Mouse (Mus musculus) embryonic facial prominence, embryonic 11.5 days (tissue): ENCODE measurements around the gene Lgals2. TPM values are rescaled to one million over a fixed set of nuclear protein-coding genes. Genes with fewer than 3 reads are reported as not detected.

Experiments used
- ATAC-seq: fragments of 200-750 bp; cut with Nextera tagmentation; replicated peaks from 2 replicates; pipeline ENCODE4 v1.8.0; 2017; ENCODE audit warnings: low read depth; ENCODE audit not compliant: insufficient number of reproducible peaks, low FRiP score, low TSS enrichment
- DNase-seq: peaks from one replicate; pipeline ENCODE4 v3.0.0-alpha.2; 2015; ENCODE audit warnings: low spot score
- H3K27ac ChIP-seq: fragments of 300-500 bp; sonication (generic); replicated peaks from 2 replicates; pipeline ENCODE4 v1.5.1; 2014; ENCODE audit warnings: mild to moderate bottlenecking, low read depth, low read length, control low read depth
- H3K27me3 ChIP-seq: fragments of 300-500 bp; sonication (generic); 2 replicates; pipeline ENCODE4 v1.6.1; 2014; ENCODE audit warnings: mild to moderate bottlenecking, low read length, moderate library complexity, mixed read lengths; ENCODE audit not compliant: control insufficient read depth, insufficient read depth
- H3K36me3 ChIP-seq: fragments of 300-500 bp; sonication (generic); replicated peaks from 2 replicates; pipeline ENCODE4 v1.6.1; 2014; ENCODE audit warnings: low read depth, mild to moderate bottlenecking, low read length, moderate library complexity, mixed read lengths; ENCODE audit not compliant: control insufficient read depth, insufficient read depth
- H3K4me1 ChIP-seq: fragments of 300-500 bp; sonication (generic); 2 replicates; pipeline ENCODE4 v1.6.1; 2014; ENCODE audit warnings: low read length, mixed read lengths; ENCODE audit not compliant: control insufficient read depth, insufficient read depth
- H3K4me2 ChIP-seq: fragments of 300-500 bp; sonication (generic); 2 replicates; pipeline ENCODE4 v1.6.1; 2014; ENCODE audit warnings: low read depth, mild to moderate bottlenecking, control low read depth, low read length, moderate library complexity
- H3K4me3 ChIP-seq: fragments of 300-500 bp; sonication (generic); 2 replicates; pipeline ENCODE4 v1.5.1; 2014; ENCODE audit warnings: low read depth, low read length, control low read depth
- H3K9ac ChIP-seq: fragments of 300-500 bp; sonication (generic); replicated peaks from 2 replicates; pipeline ENCODE4 v1.6.1; 2014; ENCODE audit warnings: mild to moderate bottlenecking, control low read depth, low read length
- H3K9me3 ChIP-seq: fragments of 300-500 bp; sonication (generic); replicated peaks from 2 replicates; pipeline ENCODE4 v1.6.1; 2016; ENCODE audit warnings: mild to moderate bottlenecking, low read length, inconsistent platforms, mixed read lengths; ENCODE audit not compliant: control insufficient read depth
- WGBS: fragments of 180-500 bp; shearing (Covaris S2); extraction: QIAGEN DNeasy Blood & Tissue Kit; methylation state at CpG from one replicate; pipeline ENCODE4 v1.1.7; 2014; 5-methylcytosine and 5-hydroxymethylcytosine counted together
- polyA plus RNA-seq: library from polyadenylated mRNA; unstranded; fragments of >200 nt; fragmentation: Nextera tagmentation; extraction: Ambion mirVana; gene quantifications from 2 replicates; pipeline ENCODE4 v1.2.1, GENCODE M21; 2014

Lgals2 gene
- polyA plus RNA-seq, 1 experiment from 2014 or later = not detected

DNA sequence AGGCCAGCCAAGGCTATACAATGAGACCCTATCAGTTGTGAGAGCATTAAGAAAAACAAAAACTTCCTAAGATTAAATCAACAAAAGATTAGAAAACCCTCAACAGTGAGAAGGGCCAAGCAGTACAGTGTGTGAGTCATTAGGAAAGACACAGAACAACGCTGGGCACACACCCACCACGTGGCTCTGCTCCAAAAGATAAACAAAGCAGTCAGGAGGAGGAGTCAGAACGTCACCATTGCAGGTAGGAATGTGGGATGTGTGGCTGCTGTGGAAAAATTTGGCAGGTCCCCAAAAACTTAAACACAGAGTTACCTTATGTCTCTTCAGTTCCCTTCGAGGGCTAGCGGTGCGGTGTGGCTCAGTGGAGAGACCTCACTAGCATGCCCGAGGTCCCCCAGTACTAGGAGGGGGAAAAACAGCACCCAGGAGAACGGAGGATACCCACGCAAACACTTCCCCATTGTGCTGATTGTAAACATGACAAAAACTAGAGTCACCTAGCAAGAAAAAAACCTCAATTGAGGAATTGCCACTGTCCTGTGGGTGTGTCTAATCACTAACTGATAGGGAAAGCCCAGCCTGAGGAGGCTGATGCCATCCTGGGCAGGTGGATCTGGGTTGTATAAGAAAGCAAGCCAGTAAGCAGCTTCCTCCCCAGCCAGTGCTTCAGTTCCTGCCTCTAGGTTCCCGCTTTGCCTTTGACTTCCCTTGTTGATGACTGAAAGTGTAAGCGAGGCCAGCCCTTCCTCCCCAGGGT is 39.8 kb downstream of the Lgals2 start:
- DNase-seq (no peak), ATAC-seq (no peak)
- no peak overlapping the region for H3K9ac ChIP-seq
- no peaks in the 10 kb centered on the region for H3K27me3 ChIP-seq
- no peak overlapping the region for H3K4me3 ChIP-seq
- no peaks in the 10 kb centered on the region for H3K36me3 ChIP-seq
- no peaks in the 10 kb centered on the region for H3K9me3 ChIP-seq
- H3K27ac ChIP-seq = no peak overlapping the region
- H3K4me1 ChIP-seq = no peaks in the 10 kb centered on the region
- no peak overlapping the region for H3K4me2 ChIP-seq
- WGBS = 61% methylated on average over 11 of the region's 11 CpGs

DNA sequence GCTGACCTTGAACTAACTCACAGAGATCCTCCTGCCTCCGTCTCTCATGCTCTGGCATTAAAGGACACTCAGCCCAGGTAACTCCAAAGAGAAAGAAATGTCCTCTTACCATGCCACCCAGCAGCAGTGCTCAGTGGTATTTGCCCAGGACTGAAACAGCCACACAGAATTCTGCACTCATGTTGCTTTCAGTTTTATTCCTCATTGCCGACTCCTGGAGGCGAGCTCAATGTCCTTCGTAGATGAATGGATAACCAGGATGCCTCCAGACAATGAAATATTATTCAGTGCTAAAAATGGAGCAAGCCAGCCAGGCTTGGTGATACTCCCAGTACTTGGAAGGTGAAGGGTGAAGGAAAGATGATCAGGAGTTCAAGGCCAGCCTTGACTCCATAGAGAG is 41.7 kb downstream of the Lgals2 start:
- Histone ChIP-seq H3K9ac (no peak overlapping the region), H3K27me3 (no peaks in the 10 kb centered on the region), H3K4me1 (no peaks in the 10 kb centered on the region), H3K27ac (no peak overlapping the region), H3K36me3 (no peaks in the 10 kb centered on the region), H3K9me3 (no peaks in the 10 kb centered on the region), H3K4me2 (no peak overlapping the region), H3K4me3 (no peak overlapping the region)
- WGBS = 85% methylated on average over 4 of the region's 4 CpGs
- DNase-seq (no peak), ATAC-seq (no peak)

DNA sequence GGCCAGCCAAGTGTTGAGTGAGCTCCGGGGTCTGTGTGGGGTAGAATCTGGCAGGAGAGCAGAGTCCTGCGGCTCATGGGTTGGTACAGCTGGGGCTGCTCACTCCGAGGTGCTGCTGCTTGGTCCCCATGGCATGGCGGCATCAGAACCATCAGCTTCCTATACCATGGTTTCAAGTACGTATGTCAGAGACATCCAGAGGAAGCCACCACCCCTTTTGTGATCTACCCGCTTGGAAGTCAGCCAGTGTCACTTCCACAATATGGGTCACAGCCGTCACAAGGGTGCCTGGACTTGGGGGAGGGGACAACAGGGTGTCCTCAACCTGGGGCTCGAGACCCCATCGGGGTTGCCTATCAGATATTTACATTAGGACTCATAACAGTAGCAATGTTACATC is 45.2 kb downstream of the Lgals2 start:
- no peaks in the 10 kb centered on the region for H3K27me3 ChIP-seq
- no peaks in the 10 kb centered on the region for H3K9me3 ChIP-seq
- no peak overlapping the region for H3K4me2 ChIP-seq
- no peak overlapping the region for H3K27ac ChIP-seq
- H3K4me3 ChIP-seq = no peak overlapping the region
- H3K36me3 ChIP-seq = no peaks in the 10 kb centered on the region
- ATAC-seq (no peak), DNase-seq (no peak)
- no peaks in the 10 kb centered on the region for H3K4me1 ChIP-seq
- no peak overlapping the region for H3K9ac ChIP-seq
- WGBS = 80% methylated on average over 9 of the region's 9 CpGs

DNA sequence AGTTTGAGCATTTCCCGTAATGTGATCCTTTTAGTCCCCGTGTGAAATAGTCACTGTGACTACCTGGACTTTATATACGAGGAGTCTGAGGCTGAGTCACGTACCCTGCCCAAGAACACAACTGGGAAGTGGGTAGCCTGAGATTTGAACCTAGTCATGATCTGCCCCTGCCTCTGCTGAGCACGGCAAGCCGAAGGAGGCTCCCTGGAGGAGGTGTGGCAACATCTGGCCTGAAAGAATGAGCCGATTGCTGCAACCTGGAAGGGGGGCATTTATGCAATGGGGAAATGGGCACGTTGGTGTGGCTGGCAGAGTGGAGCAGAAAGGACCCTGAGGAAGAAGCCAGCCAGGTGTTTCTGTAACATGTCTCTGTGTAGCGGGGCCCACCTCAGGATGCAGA is 45.6 kb downstream of the Lgals2 start:
- Histone ChIP-seq H3K4me1 (no peaks in the 10 kb centered on the region), H3K36me3 (no peaks in the 10 kb centered on the region), H3K27ac (no peak overlapping the region), H3K9ac (no peak overlapping the region), H3K27me3 (no peaks in the 10 kb centered on the region), H3K4me3 (no peak overlapping the region), H3K4me2 (no peak overlapping the region), H3K9me3 (no peaks in the 10 kb centered on the region)
- no peak for ATAC-seq
- 62% methylated on average over 9 of the region's 9 CpGs for WGBS
- DNase-seq = no peak

DNA sequence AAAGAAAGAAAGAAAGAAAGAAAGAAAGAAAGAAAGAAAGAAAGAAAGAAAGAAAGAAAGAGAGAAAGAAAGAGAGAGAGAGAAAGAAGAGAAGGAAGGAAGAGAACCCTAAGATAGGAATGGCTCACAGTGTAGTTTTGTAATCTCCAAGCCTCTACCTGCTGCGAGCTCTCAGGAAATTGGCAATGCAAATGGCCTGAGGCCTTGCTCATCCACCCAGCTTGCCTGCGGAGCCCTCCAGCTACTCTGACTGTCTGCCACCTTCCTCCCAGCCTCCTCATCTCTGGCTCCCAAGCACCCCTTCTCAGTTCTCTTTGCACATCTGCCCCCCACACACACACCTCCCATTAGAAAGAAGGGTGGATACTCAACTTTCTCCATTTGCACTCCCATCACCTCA is 46.3 kb downstream of the Lgals2 start:
- Histone ChIP-seq H3K4me1 (no peaks in the 10 kb centered on the region), H3K4me2 (no peak overlapping the region), H3K27me3 (peaks cover 4% of the 10 kb centered on the region; the same call in 1 of the 2 replicates), H3K27ac (no peak overlapping the region), H3K36me3 (no peaks in the 10 kb centered on the region), H3K4me3 (no peak overlapping the region), H3K9ac (no peak overlapping the region), H3K9me3 (no peaks in the 10 kb centered on the region)
- WGBS = 69% methylated on average over 2 of the region's 2 CpGs
- ATAC-seq = no peak
- no peak for DNase-seq

DNA sequence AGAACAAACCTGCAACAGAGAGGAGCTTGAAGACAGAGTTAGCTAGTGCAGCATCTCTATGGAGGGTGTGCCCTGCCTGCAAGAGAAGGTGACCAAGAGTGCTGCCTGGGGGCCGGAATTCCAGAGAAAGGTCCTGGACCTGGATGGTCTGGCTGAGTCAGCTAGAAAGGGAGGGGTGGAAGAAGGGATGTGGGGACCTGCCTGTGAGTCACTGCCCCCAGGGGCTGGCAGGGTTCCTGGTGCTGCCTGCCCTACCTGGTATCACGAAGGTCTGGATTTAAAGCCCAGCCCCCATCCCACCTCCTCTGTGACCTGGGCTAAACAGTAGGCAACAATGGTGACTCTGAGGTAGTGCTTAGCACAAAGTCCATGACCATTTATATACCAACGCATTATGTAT is 48.2 kb downstream of the Lgals2 start:
- DNase-seq (no peak), ATAC-seq (no peak)
- Histone ChIP-seq H3K27ac (no peak overlapping the region), H3K4me3 (no peak overlapping the region), H3K36me3 (no peaks in the 10 kb centered on the region), H3K9me3 (no peaks in the 10 kb centered on the region), H3K27me3 (peaks cover 22% of the 10 kb centered on the region), H3K9ac (no peak overlapping the region), H3K4me2 (no peak overlapping the region), H3K4me1 (peaks cover 7% of the 10 kb centered on the region)
- WGBS = 65% methylated on average over 3 of the region's 3 CpGs

DNA sequence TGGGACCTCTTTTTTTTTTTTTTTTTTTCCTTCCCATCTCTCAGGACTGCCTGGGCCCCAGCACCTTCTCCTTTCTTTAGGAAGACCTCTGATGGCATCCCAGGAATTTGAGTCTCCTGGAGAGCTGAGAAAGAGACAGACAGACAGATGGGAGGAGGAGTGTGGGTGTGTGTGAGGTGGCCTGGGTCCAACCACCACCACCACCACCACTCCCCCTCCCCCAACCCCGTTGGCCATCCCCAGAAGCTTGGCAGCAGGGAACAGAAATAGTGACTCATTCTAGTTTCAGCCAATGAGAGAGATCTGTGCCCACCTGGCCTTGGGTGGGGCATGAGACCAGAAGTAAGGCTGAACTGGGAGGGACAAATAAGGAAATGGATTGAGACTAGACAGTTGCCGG is 48.7 kb downstream of the Lgals2 start:
- H3K27me3 ChIP-seq = peaks cover 27% of the 10 kb centered on the region
- no peaks in the 10 kb centered on the region for H3K9me3 ChIP-seq
- peaks cover 7% of the 10 kb centered on the region for H3K4me1 ChIP-seq

DNA sequence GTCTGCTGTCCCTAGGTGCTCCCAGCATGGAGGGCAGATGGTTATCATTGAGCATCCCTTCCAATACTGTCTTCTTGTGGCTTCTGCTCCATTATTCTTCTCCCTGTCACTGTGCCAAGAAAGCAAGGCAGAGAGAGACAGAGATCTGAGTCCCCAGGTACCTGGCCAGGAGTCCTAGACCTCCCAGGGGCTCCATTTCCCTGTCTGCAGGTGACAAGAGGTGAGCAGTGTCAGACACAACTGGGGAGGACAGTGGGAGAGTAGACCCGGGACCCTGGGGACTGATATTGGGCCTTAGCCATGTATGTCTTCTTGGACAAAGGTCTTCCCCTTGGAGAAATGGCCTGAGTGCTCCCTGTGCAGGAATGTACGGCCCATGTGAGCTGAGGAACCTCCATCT is 50.0 kb downstream of the Lgals2 start:
- Histone ChIP-seq H3K9me3 (no peaks in the 10 kb centered on the region), H3K36me3 (no peaks in the 10 kb centered on the region), H3K4me2 (no peak overlapping the region), H3K27me3 (peaks cover 31% of the 10 kb centered on the region), H3K9ac (no peak overlapping the region), H3K4me1 (peaks cover 7% of the 10 kb centered on the region), H3K4me3 (no peak overlapping the region), H3K27ac (no peak overlapping the region)
- ATAC-seq (no peak), DNase-seq (no peak)
- 67% methylated on average over 2 of the region's 2 CpGs for WGBS

More for the DNA sequence above, 48.7 kb downstream of the Lgals2 start:
- H3K4me3 ChIP-seq = no peak overlapping the region
- no peak for ATAC-seq
- H3K27ac ChIP-seq = no peak overlapping the region
- no peak for DNase-seq
- H3K4me2 ChIP-seq = no peak overlapping the region
- H3K9ac ChIP-seq = no peak overlapping the region
- H3K36me3 ChIP-seq = no peaks in the 10 kb centered on the region
- WGBS = 44% methylated on average over 2 of the region's 2 CpGs
